Mouse (Mus musculus) bone marrow macrophage, adult 2 months (primary cell): ENCODE data around the gene Fzd7.

Experiments used
- CTCF ChIP-seq: IDR thresholded peaks from 2 replicates; pipeline ENCODE4 v1.5.1; 2012; ENCODE audit warnings: low read depth, mild to moderate bottlenecking, low read length, moderate library complexity
- POLR2A ChIP-seq: IDR thresholded peaks from 2 replicates; pipeline ENCODE4 v1.6.1; 2012; ENCODE audit warnings: mild to moderate bottlenecking, low read depth, low read length, borderline replicate concordance

- no peak for TF ChIP-seq CTCF
- TF ChIP-seq POLR2A, result no peak
These were observed 37.0 kb upstream of the Fzd7 start for GRCm38 (mm10) chr1:59445242-59445641.
